Mouse (Mus musculus): ENCODE data around the gene Fcor.

Gene Fcor

GRCm38 (mm10) chr8:3674671-3675070 lies 2.5 kb upstream of the Fcor start:
- DNase-seq (ENCODE audit: low spot score): no peak

- DNase-seq (ENCODE audit: low spot score): no peak
Measured at GRCm38 (mm10) chr8:3670388-3670787, 1.8 kb downstream of the Fcor start.

DNA sequence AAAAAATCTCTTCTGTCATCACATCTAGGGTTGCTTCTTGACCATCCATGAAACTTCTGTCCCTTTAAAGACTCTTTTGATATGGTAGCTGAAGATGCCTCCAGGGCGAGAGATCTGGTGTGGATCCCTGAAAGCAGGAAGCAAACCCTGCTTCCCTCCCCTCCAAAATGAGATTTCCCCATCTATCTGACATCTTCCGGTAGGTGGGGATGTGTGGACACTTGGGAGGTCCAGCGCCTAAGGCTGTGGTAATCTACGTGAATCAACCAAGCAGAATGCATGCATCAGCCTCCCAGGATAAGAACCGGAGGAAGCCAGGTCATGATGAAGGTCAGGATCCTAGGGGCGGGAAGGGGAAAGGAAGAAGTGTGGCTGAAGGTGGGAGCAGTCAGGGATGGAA lies 6.7 kb downstream of the Fcor start, which contains the start of gene Mcemp1:
Gene Mcemp1 (plus strand): TSS at position 248 of the 400 bp plus-strand sequence.
- no peak for DNase-seq (ENCODE audit: low spot score)

DNA sequence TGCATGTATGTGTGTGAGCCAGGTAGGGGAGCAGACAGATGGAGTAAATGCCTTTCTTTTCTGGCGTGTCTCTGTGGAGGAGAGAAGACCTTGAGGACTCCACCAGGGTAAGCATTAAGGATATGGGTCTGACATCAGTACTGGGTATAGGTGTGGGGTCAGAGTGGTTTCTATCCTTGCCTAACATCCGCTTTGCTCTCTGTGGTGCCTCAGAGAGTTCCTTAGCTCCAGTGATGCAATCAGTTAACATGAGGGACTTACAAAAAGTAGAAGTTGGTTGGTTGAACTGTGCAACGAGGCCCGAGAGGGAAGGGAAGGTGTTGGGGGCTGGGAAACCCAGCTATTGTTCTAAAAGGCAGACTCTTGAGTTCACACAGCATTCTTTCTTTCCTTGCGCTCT lies 7.8 kb downstream of the Fcor start:
- no peak for DNase-seq (ENCODE audit: low spot score)

GRCm38 (mm10) chr8:3660889-3661288 lies 11.3 kb downstream of the Fcor start:
- DNase-seq (ENCODE audit: low spot score): no peak

DNA sequence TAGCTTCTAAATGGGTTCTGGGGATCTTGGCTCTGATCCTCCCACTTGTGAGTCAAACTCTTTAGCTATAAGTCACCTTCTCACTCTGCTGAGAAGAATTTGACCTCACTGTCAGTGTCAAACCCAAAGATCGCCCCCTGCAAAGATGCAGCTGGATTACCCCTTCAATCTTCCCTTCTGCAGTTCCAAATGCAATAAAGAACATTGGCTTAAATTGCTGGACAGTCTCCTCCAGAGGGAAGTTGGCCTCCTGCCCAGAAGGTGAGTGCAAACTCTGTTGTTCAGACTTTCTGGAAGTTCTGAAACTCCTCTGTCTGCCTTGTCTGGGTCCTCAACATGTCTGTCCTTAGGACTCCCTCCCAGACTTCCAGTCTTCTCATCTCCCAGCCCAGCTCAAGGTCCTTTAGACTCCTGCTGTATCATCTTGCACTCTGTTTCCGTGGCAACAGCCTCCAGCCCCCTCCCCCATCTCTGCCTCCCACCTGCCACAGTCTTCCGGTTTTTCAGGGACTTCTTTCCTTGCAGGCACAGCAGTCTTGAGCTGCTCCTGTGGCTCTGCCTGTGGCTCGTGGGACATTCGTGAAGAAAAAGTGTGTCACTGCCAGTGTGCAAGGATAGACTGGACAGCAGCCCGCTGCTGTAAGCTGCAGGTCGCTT lies 15.3 kb downstream of the Fcor start:
- no peak for DNase-seq (ENCODE audit: low spot score)

- no peak for DNase-seq (ENCODE audit: low spot score)
Measured at GRCm38 (mm10) chr8:3655526-3655925, 16.6 kb downstream of the Fcor start, which contains the start of gene Retn. Retn (plus strand) TSS chr8:3655770.

DNA sequence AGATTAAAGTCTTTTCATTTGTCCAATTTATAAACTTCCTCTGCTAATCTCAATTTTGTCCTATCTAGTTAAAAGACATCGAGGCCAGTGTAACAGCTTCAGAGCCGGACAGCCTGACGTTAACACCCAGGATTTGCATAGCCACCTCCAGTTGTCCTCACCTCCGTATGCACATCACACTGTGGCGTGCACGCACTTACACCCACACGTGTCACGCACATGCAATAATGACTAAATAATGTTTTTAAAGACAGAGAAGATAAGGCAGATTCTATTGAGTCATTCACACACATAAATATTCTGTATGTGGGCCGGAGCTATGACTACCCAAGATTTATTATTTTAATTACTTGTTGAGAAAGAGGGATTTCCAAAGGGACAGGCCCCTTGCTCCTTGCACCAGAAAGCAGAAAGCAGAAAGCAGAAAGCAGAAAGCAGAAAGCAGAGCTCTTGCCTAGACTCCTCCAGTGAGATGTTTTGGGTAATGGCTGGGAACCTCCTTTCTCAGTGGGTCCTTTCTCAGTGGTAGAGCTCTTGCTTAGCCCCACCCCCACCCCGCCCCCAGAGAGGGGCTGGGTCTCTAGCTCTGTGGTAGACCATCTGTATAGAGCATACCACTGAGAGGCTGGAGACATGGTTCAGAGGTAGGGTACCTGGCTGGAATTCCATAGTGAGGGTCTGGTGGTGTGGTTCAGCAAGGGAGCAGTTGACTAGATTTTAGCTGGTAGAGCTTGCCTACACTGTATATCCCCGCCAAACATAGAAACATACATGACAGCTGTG lies 17.2 kb downstream of the Fcor start:
- DNase-seq (ENCODE audit: low spot score): no peak

GRCm38 (mm10) chr8:3652845-3653244 lies 19.3 kb downstream of the Fcor start:
- no peak for DNase-seq (ENCODE audit: low spot score)

DNA sequence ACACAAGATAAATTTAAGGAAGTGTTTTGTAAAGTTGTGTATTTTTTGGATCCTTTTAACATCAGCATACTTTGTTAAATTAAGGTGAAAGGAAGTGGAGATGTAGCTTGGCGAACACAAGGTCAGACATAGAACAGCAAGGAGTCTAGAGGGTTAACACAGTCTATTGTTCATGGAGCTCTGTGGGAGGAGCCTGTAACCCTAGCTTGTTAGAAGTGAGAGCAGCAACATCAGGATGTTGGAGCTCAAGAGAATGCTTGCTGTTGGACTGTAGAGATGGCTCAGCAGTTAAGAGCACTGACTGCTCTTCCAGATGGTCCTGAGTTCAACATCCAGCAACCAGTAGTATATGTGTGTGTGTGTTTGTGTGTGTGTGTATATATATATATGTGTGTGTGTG lies 23.2 kb downstream of the Fcor start:
- no peak for DNase-seq (ENCODE audit: low spot score)

- no peak for DNase-seq (ENCODE audit: low spot score)
Measured at GRCm38 (mm10) chr8:3648268-3648667, 23.9 kb downstream of the Fcor start.

- DNase-seq (ENCODE audit: low spot score): no peak
Measured at GRCm38 (mm10) chr8:3647561-3647960, 24.6 kb downstream of the Fcor start.

DNA sequence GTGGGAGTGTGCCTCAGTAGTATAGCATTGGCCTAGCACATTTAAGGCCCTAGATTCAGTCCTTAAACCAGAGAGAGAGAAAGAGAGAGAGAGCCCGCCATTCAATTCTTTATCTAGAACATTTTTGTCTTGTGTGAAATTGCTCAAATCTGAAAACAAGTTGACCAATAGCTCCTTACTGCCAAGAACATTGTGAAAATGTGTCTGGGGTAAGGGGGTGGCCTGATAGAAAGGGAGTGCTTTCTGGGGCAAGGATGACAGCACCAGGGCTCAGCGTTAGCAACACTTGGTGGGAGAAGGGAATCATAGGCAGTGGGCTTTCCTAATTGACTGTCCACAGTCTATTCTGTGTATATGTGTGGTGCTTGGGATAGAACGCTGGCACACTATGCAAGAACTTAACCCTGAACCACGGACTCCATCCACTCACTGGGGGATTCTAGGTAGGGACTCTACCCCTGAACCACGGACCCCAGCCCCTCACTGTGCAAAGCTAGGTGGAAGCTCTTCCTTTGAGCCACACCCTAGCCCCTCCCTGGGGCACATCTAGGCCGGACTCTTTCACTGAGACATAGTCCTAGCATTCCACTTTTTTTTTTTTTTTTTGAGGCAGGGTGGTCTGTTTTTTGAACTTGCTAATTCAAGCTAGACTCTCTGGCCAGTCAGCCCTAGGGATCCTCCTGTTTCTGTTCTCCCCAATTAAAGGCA lies 25.2 kb downstream of the Fcor start:
- DNase-seq (ENCODE audit: low spot score): no peak

DNA sequence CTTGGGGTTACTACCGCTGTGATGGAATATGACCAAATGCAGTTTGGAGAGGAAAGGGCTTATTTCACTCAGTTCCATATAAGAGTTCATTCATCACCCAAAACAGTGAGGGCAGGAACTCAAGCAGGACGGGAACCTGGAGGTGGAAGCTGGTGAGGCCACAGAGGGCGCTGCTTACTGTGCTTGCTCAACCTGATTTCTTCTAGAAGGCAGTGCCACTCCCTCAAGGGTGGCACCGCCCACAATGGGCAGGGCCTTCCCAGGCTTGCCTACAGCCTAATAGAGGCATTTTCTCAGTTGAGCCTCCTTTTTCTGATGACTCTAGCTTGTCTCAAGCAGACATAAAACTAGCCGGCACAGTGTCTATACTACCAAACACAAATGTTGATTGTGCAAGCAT lies 26.4 kb downstream of the Fcor start:
- no peak for DNase-seq (ENCODE audit: low spot score)

GRCm38 (mm10) chr8:3631478-3631875 lies 40.7 kb downstream of the Fcor start:
- DNase-seq (ENCODE audit: low spot score): no peak

- no peak for DNase-seq (ENCODE audit: low spot score)
Measured at GRCm38 (mm10) chr8:3630647-3631477, 41.3 kb downstream of the Fcor start, which contains the start of gene Stxbp2. Stxbp2 (plus strand) TSS chr8:3630955.

GRCm38 (mm10) chr8:3628014-3628413 lies 44.1 kb downstream of the Fcor start:
- no peak for DNase-seq (ENCODE audit: low spot score)

GRCm38 (mm10) chr8:3626971-3627370 lies 45.2 kb downstream of the Fcor start:
- DNase-seq (ENCODE audit: low spot score): no peak

DNA sequence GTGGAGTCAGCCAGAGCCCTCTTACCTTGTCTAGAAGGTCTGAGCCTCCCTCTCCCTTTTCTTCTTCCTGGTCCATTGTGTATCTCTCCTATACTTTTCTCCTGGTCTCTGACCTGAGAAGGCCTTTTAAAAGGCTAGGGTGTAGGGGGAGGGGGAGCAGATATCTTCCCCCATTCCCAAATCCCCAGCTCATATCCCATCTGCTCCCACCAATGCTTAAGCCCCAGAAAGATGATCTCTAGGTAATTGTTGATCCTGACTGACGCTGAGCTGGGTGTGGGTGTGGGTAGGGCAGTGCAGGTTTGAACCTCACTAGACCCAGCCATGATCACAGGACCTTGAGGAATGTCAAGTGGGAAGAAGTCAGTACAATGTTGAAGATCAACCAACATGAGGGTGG lies 46.7 kb downstream of the Fcor start, which contains the start of gene Pcp2:
Gene Pcp2 (minus strand): TSS at position 101 of the 400 bp plus-strand sequence.
- DNase-seq (ENCODE audit: low spot score): no peak

DNA sequence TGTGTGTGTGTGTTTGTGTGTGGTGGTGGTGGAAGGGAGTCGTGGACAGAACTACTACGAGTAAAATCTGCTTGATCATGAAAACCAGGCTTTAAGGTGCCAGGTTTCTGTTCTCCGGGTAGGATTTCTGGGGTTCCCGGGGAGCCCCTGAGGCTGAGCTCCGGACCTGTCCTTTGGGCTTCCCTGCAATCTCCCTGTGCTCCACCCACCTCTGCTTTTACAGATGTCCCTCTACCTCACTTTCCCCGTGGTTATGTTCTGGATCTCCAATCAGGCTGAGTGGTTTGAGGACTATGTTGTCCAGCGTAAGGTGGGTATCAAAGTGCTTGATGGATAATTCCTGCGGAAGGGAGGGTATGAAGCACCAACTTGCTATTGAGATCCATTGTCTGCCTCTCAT lies 50.0 kb downstream of the Fcor start:
- no peak for DNase-seq (ENCODE audit: low spot score)

- DNase-seq (ENCODE audit: low spot score): peak; percentile 96
Measured at GRCm38 (mm10) chr8:3621199-3621970, 50.8 kb downstream of the Fcor start, which contains the start of the genes Xab2 and Pet100. Xab2 (minus strand) TSS chr8:3621316. Pet100 (plus strand) TSS chr8:3621548.
